Mouse (Mus musculus) gastrocnemius, postnatal 36 days (tissue): Measurements from ENCODE around the gene Nudt21. TPM values are rescaled to one million over a fixed set of nuclear protein-coding genes. Genes with fewer than 3 reads are reported as not detected.

ENCODE experiments used
- total RNA-seq, 2 experiments: library from RNA; stranded (reverse); gene quantifications; 2 replicates each; pipeline ENCODE4 v1.2.3; 2021

The Nudt21 gene
- total RNA-seq, 2 experiments from 2014 or later: 8.7 to 11.9 TPM

Other genes with a start within 250 kb of the Nudt21 start
- 1 to 10 TPM; 7.0 to 9.8 TPM for gene Gnao1, start 227.1 kb downstream of the Nudt21 start, total RNA-seq
- gene Amfr, start 24.2 kb downstream of the Nudt21 start, total RNA-seq: 10 to 100 TPM; 85.5 to 94.4 TPM
- 10 to 100 TPM; 21.8 to 22.9 TPM for gene Ogfod1, start 167 bp upstream of the Nudt21 start, total RNA-seq
- 1 to 10 TPM; 2.3 to 3.0 TPM for gene Bbs2, start 61.9 kb upstream of the Nudt21 start, total RNA-seq
- not detected for gene Mt4, start 100.2 kb upstream of the Nudt21 start, total RNA-seq
- 1 to 10 TPM; 2.2 to 7.5 TPM for gene Mt3, start 115.6 kb upstream of the Nudt21 start, total RNA-seq
- gene Mt2, start 135.6 kb upstream of the Nudt21 start, total RNA-seq: 100 to 1,000 TPM in 1 of 2 experiments, 10 to 100 TPM in 1; 87.9 to 112 TPM
- 100 to 1,000 TPM in 1 of 2 experiments, 10 to 100 TPM in 1; 99.6 to 103 TPM for gene Mt1, start 142.1 kb upstream of the Nudt21 start, total RNA-seq
- 1 to 10 TPM; 8.7 to 9.7 TPM for gene Nup93, start 177.5 kb upstream of the Nudt21 start, total RNA-seq